14 mouse cellular contexts compared by ENCODE assay signal in the genomic region with DNA sequence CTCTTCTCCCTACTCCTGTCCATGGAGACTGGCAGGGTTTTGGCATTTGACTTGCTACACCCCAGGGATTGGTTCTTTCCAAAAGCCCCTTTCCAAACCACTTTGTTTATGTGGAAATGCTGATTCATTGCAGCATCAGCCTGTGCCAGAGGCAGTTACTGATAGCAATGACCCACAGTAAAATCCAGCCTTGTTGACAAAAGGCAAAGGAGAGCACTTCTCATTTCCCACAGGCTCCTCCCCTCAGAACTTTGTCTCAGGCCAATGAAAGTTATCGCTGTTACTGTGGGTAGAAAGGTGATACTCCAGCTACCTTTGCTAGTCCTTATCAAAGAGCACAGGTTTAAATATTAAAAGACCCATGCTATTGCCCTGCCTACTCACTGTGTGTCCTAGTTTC. TPM values are rescaled to one million over a fixed set of nuclear protein-coding genes. Genes with fewer than 3 reads are reported as not detected.
A peak's percentile ranks its signal among the peaks of the same experiment; 100 is the strongest.
DNase-seq lines count a peak whose midpoint lies in the region; ATAC-seq and TF ChIP-seq lines count a peak whose summit lies in the region.
"Had no signal": no experiment of that assay in that cellular context is flagged by ENCODE, and none has a peak within 500 bp of the region (broad histone marks: within the 10 kb centered on the region; RNA-seq: fewer than 3 reads in every experiment).

No protein-coding gene starts in this region.

- 0 out of 2 replicates have a peak, but pooled peaks have one; percentile 19 for ATAC-seq in lung, embryonic 15.5 days (ENCODE audit: borderline replicate concordance, extremely low read depth, low FRiP score, low TSS enrichment)

- peak; percentile 66 to 75 for DNase-seq in lung, adult 18-20 months
- DNase-seq in lung, postnatal 4 days = no peak
- peak; percentile 10 for DNase-seq in fibroblast of lung, adult 2 months (ENCODE audit: low read depth)
- no peak for DNase-seq in layer of hippocampus, adult 9-10 months (ENCODE audit: low spot score)
- no peak for DNase-seq in spleen, postnatal 36 days (ENCODE audit: low spot score in 2 of 2)
- no peak for DNase-seq in left cerebral cortex, adult 2 months (ENCODE audit: extremely low spot score in 1 of 2, low spot score in 2 of 2)
- DNase-seq: cerebellum, adult 11 months; thymus, postnatal 36 days had no signal

- TF ChIP-seq CTCF in left cerebral cortex, adult 2 months (IDR thresholded peaks at IDR 0.05) = no peak

- WGBS in lung, embryonic 15.5 days = 53% methylated on average over 1 of the region's 1 CpGs

- H3K4me1 ChIP-seq in lung, embryonic 15.5 days = no peaks in the 10 kb centered on the region

- H3K9me3 ChIP-seq in lung, embryonic 15.5 days = no peaks in the 10 kb centered on the region

- intact Hi-C loops in left cerebral cortex, adult 2 months (cut with DNase I) = no loop called here

- H3K36me3 ChIP-seq in lung, embryonic 15.5 days = no peaks in the 10 kb centered on the region

- no peak overlapping the region for H3K4me2 ChIP-seq in lung, embryonic 15.5 days

- no peaks in the 10 kb centered on the region for H3K27me3 ChIP-seq in lung, embryonic 15.5 days

- H3K27ac ChIP-seq in lung, embryonic 15.5 days = peak overlapping the region; percentile 9; the same call in 1 of the 2 replicates
- no peak overlapping the region for H3K27ac ChIP-seq in left cerebral cortex, adult 2 months

- no peak overlapping the region for H3K9ac ChIP-seq in lung, embryonic 15.5 days

- no peak overlapping the region for H3K4me3 ChIP-seq in lung, embryonic 15.5 days
- H3K4me3 ChIP-seq in left cerebral cortex, adult 2 months = no peak overlapping the region

RNA-seq across cellular contexts. Expression of a gene that starts 4.4 kb away (rescaled TPM):
- polyA plus RNA-seq in lung, embryonic 15.5 days (2015; fragmentation: Nextera tagmentation; extraction: Ambion mirVana) = 0.25 and 0.34 TPM in 2 replicates
- not detected for total RNA-seq in left cerebral cortex, adult 2 months (2021)
- total RNA-seq: gastrocnemius, adult 8-10 months; layer of hippocampus, postnatal 10 days had no signal
- polyA plus RNA-seq: forebrain, embryonic 11.5 days; heart, embryonic 16.5 days; spleen, adult 2 months had no signal

RNA-seq across cellular contexts. Expression of a gene that starts 46.8 kb away (rescaled TPM):
- not detected in 2 replicates for polyA plus RNA-seq in lung, embryonic 15.5 days (2015; fragmentation: Nextera tagmentation; extraction: Ambion mirVana)
- not detected for total RNA-seq in left cerebral cortex, adult 2 months (2021)
- total RNA-seq: gastrocnemius, adult 8-10 months; layer of hippocampus, postnatal 10 days had no signal
- polyA plus RNA-seq: forebrain, embryonic 11.5 days; heart, embryonic 16.5 days; spleen, adult 2 months had no signal

RNA-seq across cellular contexts. Expression of a gene that starts 53.2 kb away (rescaled TPM):
- polyA plus RNA-seq in lung, embryonic 15.5 days (2015; fragmentation: Nextera tagmentation; extraction: Ambion mirVana) = 2.8 and 3.2 TPM in 2 replicates
- total RNA-seq in left cerebral cortex, adult 2 months (2021) = not detected
- total RNA-seq: layer of hippocampus, postnatal 10 days had no signal
- polyA plus RNA-seq: forebrain, embryonic 11.5 days had no signal

Comparison
In these comparisons a context has a peak if more than half of its experiments do, and no peak if none do; other contexts are left out.
1. DNase-seq: peak in lung, adult 18-20 months (2 of 2) and fibroblast of lung, adult 2 months (single experiment); none in lung, postnatal 4 days (0 of 2), layer of hippocampus, adult 9-10 months (single experiment), spleen, postnatal 36 days (0 of 2) and left cerebral cortex, adult 2 months (0 of 2).